In genomic region chr19:41560856-41561255, GRCm38 (mm10) we compare ENCODE assay signal across 21 mouse cellular contexts.
"Had no signal": no experiment of that assay in that cellular context is flagged by ENCODE, and none has a peak within 500 bp of the region (broad histone marks: within the 10 kb centered on the region; RNA-seq: fewer than 3 reads in every experiment).

No protein-coding gene starts in this region.

- ATAC-seq: lung, postnatal 0 days; midbrain, embryonic 13.5 days; midbrain, embryonic 16.5 days had no signal

- H3K27ac ChIP-seq: lung, embryonic 15.5 days; macrophage; midbrain, embryonic 13.5 days; neural tube, embryonic 13.5 days; neural tube, embryonic 15.5 days had no signal

- H3K4me1 ChIP-seq: lung, embryonic 15.5 days; neural tube, embryonic 13.5 days; neural tube, embryonic 15.5 days had no signal

- H3K4me3 ChIP-seq: lung, embryonic 15.5 days; megakaryocyte, embryonic 14.5 days; midbrain, embryonic 13.5 days; myocyte; neural tube, embryonic 13.5 days; neural tube, embryonic 15.5 days had no signal

- H3K9me3 ChIP-seq: lung, embryonic 15.5 days; megakaryocyte, embryonic 14.5 days; midbrain, embryonic 13.5 days; neural tube, embryonic 13.5 days; neural tube, embryonic 15.5 days had no signal

- H3K9ac ChIP-seq: lung, embryonic 15.5 days; midbrain, embryonic 13.5 days; neural tube, embryonic 13.5 days; neural tube, embryonic 15.5 days had no signal

- DNase-seq: lung, adult 2 months; lung, postnatal 14 days; lung, postnatal 36 days; retina, postnatal 1 day; right cerebral cortex, adult 18-20 months; right cerebral cortex, postnatal 25 days; right cerebral cortex, postnatal 4 days; spleen, adult 18-20 months; thymus, adult 18-20 months; thymus, postnatal 14 days; thymus, postnatal 36 days had no signal

- H3K4me2 ChIP-seq: lung, embryonic 15.5 days; midbrain, embryonic 11.5 days; midbrain, embryonic 13.5 days; neural tube, embryonic 13.5 days; neural tube, embryonic 15.5 days had no signal

- H3K27me3 ChIP-seq: lung, embryonic 15.5 days; megakaryocyte, embryonic 14.5 days; midbrain, embryonic 13.5 days; neural tube, embryonic 13.5 days; neural tube, embryonic 15.5 days had no signal
